Mouse (Mus musculus): ENCODE data around the gene Stard9. TPM values are rescaled to one million over a fixed set of nuclear protein-coding genes. Genes with fewer than 3 reads are reported as not detected.

The Stard9 gene
- polyA plus RNA-seq, 1 experiment, result 2.1 TPM

DNA sequence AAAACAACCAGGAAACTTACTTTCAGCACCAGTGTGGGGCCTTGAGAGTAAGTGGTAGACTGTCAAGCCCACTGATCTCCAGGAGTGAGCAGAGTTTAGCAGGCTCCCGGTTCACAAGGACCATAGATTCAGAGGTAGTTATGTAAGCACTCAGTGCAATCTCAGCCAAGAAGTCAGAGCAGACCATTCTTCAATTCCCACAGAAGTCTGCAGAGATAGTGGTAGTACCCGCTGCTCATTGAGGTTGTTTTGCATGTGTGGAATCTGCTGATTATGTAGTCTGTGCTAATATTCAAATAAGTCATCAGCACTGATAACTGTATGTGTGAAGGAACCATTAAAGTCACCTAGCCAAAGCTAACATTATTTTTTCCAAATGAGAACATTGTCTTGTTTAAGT is 1.7 kb downstream of the Stard9 start:
- no peak overlapping the region for H3K27ac ChIP-seq (ENCODE audit: insufficient read depth, low read depth, low read length)
- H3K4me3 ChIP-seq (ENCODE audit: low read depth, low read length), result no peak overlapping the region
- no peaks in the 10 kb centered on the region for H3K27me3 ChIP-seq (ENCODE audit: control insufficient read depth, insufficient read depth, low read length)
- H3K4me1 ChIP-seq (ENCODE audit: control insufficient read depth, insufficient read depth, insufficient read length, low read length), result peaks cover 5% of the 10 kb centered on the region
- no peaks in the 10 kb centered on the region for H3K36me3 ChIP-seq (ENCODE audit: control insufficient read depth, insufficient read depth, low read length)
- WGBS, result 60% methylated on average over 2 of the region's 2 CpGs
- no peak for TF ChIP-seq POLR2A (IDR thresholded peaks at IDR 0.05; ENCODE audit: low read depth, low read length)
- TF ChIP-seq CTCF (IDR thresholded peaks at IDR 0.05; ENCODE audit: extremely low read depth, insufficient read length, insufficient replicate concordance, low read depth, low read length), result no peak

DNA sequence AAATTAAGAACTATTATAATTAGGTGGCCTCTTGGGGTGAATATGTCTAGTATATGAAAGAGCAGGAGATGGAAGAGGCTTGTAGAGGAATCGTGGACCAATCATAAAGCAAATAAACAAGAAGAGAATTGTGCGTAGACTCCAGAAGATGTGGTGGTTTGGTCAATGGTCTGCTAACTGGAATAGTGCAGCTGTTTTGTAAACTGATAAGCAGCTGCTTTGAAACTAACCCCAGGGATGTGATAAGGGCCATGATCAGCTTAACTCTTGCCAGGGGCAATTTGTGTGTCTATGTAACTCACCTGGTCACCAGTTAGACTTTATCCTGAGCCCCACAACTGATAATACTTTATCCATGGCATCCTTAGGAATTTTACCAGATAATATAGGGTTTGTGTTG is 2.6 kb downstream of the Stard9 start:
- Histone ChIP-seq H3K27me3 (ENCODE audit: control insufficient read depth, insufficient read depth, low read length) (no peaks in the 10 kb centered on the region), H3K27ac (ENCODE audit: insufficient read depth, low read depth, low read length) (no peak overlapping the region), H3K36me3 (ENCODE audit: control insufficient read depth, insufficient read depth, low read length) (no peaks in the 10 kb centered on the region), H3K4me3 (ENCODE audit: low read depth, low read length) (no peak overlapping the region), H3K4me1 (ENCODE audit: control insufficient read depth, insufficient read depth, insufficient read length, low read length) (peaks cover 5% of the 10 kb centered on the region)
- 12% methylated on average over 2 of the region's 2 CpGs for WGBS
- TF ChIP-seq CTCF (IDR thresholded peaks at IDR 0.05; ENCODE audit: extremely low read depth, insufficient read length, insufficient replicate concordance, low read depth, low read length), result no peak
- no peak for TF ChIP-seq POLR2A (IDR thresholded peaks at IDR 0.05; ENCODE audit: low read depth, low read length)

GRCm38 (mm10) chr2:120631957-120632356 is 3.0 kb downstream of the Stard9 start:
- TF ChIP-seq POLR2A (IDR thresholded peaks at IDR 0.05; ENCODE audit: low read depth, low read length) (no peak), CTCF (IDR thresholded peaks at IDR 0.05; ENCODE audit: extremely low read depth, insufficient read length, insufficient replicate concordance, low read depth, low read length) (no peak)
- 27% methylated on average over 4 of the region's 4 CpGs for WGBS
- Histone ChIP-seq H3K36me3 (ENCODE audit: control insufficient read depth, insufficient read depth, low read length) (no peaks in the 10 kb centered on the region), H3K4me3 (ENCODE audit: low read depth, low read length) (no peak overlapping the region), H3K4me1 (ENCODE audit: control insufficient read depth, insufficient read depth, insufficient read length, low read length) (peaks cover 5% of the 10 kb centered on the region), H3K27me3 (ENCODE audit: control insufficient read depth, insufficient read depth, low read length) (no peaks in the 10 kb centered on the region), H3K27ac (ENCODE audit: insufficient read depth, low read depth, low read length) (no peak overlapping the region)

DNA sequence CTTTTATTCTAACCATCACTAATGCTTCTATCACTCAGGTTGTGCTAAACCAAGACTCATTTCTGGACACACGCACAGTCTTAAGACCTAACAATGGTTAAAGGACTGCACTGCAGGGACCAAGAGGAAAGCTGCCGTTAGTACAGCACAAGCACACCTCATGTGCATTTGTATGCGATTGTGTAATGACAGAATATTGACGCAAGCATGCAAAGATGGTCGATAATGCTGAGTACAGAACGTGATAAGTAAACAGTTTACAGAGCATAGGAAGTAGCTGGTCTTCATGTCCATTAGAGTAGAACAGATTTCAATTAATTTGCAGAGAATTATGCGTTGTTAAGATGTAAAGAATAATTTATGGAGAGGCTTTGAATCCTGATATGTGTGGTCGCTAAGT is 11.9 kb downstream of the Stard9 start:
- H3K36me3 ChIP-seq (ENCODE audit: control insufficient read depth, insufficient read depth, low read length), result no peaks in the 10 kb centered on the region
- no peaks in the 10 kb centered on the region for H3K4me1 ChIP-seq (ENCODE audit: control insufficient read depth, insufficient read depth, insufficient read length, low read length)
- TF ChIP-seq CTCF (IDR thresholded peaks at IDR 0.05; ENCODE audit: extremely low read depth, insufficient read length, insufficient replicate concordance, low read depth, low read length), result no peak
- TF ChIP-seq POLR2A (IDR thresholded peaks at IDR 0.05; ENCODE audit: low read depth, low read length), result no peak
- WGBS, result 75% methylated on average over 8 of the region's 8 CpGs
- H3K27ac ChIP-seq (ENCODE audit: insufficient read depth, low read depth, low read length), result no peak overlapping the region
- H3K4me3 ChIP-seq (ENCODE audit: low read depth, low read length), result no peak overlapping the region
- no peaks in the 10 kb centered on the region for H3K27me3 ChIP-seq (ENCODE audit: control insufficient read depth, insufficient read depth, low read length)

- WGBS, result 66% methylated on average over 7 of the region's 7 CpGs
Observed at GRCm38 (mm10) chr2:120643836-120644235, 14.9 kb downstream of the Stard9 start.

DNA sequence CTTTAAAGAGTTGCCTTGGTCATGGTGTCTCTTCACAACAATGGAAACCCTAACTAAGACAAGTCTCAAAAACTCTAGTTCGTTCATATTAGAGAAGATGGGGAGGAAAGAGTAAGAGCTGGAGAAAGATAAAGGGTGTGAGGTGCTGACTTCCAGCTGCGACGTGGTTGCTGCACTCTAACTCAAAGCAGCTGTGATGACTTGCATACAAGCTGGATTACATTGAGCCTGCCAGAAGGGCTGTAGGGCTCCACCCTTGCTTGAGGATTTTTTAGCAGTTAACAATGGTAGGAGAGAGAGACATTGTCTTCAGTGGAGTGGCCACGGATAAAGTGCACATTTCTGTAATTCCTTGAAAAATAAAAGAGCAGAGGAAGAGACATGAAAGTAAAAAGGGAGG is 17.9 kb downstream of the Stard9 start:
- TF ChIP-seq CTCF (IDR thresholded peaks at IDR 0.05; ENCODE audit: extremely low read depth, insufficient read length, insufficient replicate concordance, low read depth, low read length), result no peak
- no peak for TF ChIP-seq POLR2A (IDR thresholded peaks at IDR 0.05; ENCODE audit: low read depth, low read length)
- H3K27me3 ChIP-seq (ENCODE audit: control insufficient read depth, insufficient read depth, low read length), result no peaks in the 10 kb centered on the region
- 69% methylated on average over 4 of the region's 4 CpGs for WGBS
- H3K27ac ChIP-seq (ENCODE audit: insufficient read depth, low read depth, low read length), result no peak overlapping the region
- no peaks in the 10 kb centered on the region for H3K4me1 ChIP-seq (ENCODE audit: control insufficient read depth, insufficient read depth, insufficient read length, low read length)
- H3K4me3 ChIP-seq (ENCODE audit: low read depth, low read length), result no peak overlapping the region
- H3K36me3 ChIP-seq (ENCODE audit: control insufficient read depth, insufficient read depth, low read length), result no peaks in the 10 kb centered on the region

More at GRCm38 (mm10) chr2:120643836-120644235, 14.9 kb downstream of the Stard9 start:
- Histone ChIP-seq H3K27me3 (ENCODE audit: control insufficient read depth, insufficient read depth, low read length) (no peaks in the 10 kb centered on the region), H3K36me3 (ENCODE audit: control insufficient read depth, insufficient read depth, low read length) (no peaks in the 10 kb centered on the region), H3K4me3 (ENCODE audit: low read depth, low read length) (no peak overlapping the region), H3K27ac (ENCODE audit: insufficient read depth, low read depth, low read length) (no peak overlapping the region), H3K4me1 (ENCODE audit: control insufficient read depth, insufficient read depth, insufficient read length, low read length) (no peaks in the 10 kb centered on the region)
- TF ChIP-seq POLR2A (IDR thresholded peaks at IDR 0.05; ENCODE audit: low read depth, low read length) (no peak), CTCF (IDR thresholded peaks at IDR 0.05; ENCODE audit: extremely low read depth, insufficient read length, insufficient replicate concordance, low read depth, low read length) (no peak)

DNA sequence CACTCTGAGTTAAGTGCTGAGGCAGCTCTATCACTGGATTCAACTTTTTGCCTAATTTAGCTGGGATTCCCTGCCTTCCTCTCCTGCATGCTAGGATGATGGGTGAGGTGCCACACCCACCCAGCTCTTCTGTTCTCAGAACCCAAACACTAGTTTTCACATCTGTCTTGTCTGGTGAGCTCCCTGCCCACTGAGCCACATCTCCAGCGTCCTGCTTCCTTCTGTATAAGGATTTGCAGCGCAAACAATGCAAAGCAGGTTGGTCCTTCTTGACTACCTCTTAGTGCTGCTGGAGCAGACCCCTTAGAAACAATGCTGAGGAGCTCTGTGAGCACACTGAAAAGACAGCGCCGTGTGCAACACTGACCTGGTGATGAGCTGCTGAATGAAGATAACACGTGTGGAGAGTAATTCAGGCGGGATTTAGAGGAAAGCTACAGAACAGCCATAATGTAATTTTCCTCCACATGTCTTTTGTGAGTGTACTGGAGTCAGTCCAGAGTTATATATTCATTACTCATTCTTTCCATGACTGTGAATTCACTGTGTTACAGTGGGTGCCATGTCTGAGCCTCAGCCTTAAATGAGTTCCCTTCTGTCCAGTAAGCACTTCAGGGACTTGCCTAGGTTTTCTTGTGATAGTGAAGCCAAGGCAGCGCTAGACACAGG is 23.5 kb downstream of the Stard9 start:
- no peak for TF ChIP-seq CTCF (IDR thresholded peaks at IDR 0.05; ENCODE audit: extremely low read depth, insufficient read length, insufficient replicate concordance, low read depth, low read length)
- no peak for TF ChIP-seq POLR2A (IDR thresholded peaks at IDR 0.05; ENCODE audit: low read depth, low read length)
- Histone ChIP-seq H3K4me1 (ENCODE audit: control insufficient read depth, insufficient read depth, insufficient read length, low read length) (peaks cover 6% of the 10 kb centered on the region; the same call in 1 of the 2 replicates), H3K36me3 (ENCODE audit: control insufficient read depth, insufficient read depth, low read length) (no peaks in the 10 kb centered on the region), H3K27ac (ENCODE audit: insufficient read depth, low read depth, low read length) (no peak overlapping the region), H3K4me3 (ENCODE audit: low read depth, low read length) (no peak overlapping the region), H3K27me3 (ENCODE audit: control insufficient read depth, insufficient read depth, low read length) (no peaks in the 10 kb centered on the region)
- 68% methylated on average over 7 of the region's 7 CpGs for WGBS

All from small intestine, adult 2 months (tissue).